Mouse (Mus musculus) CD4-positive, CD25-positive, alpha-beta regulatory T cell, adult 9 weeks (primary cell): ENCODE measurements around the gene Vmn1r95. TPM values are rescaled to one million over a fixed set of nuclear protein-coding genes. Genes with fewer than 3 reads are reported as not detected.

Experiments
- polyA plus RNA-seq: library from polyadenylated mRNA; unstranded; fragments of 100-300 nt; shearing (Covaris generic); gene quantifications from one replicate; pipeline ENCODE4 v1.2.1, GENCODE M21; 2017

The Vmn1r95 gene
- not detected for polyA plus RNA-seq

GRCm38 (mm10) chr7:20193410-20193809, at the start of gene Vmn1r95:
Vmn1r95 (plus strand) TSS chr7:20193710.

GRCm38 (mm10) chr7:20168277-20168676, 25.2 kb upstream of the Vmn1r95 start, which contains the start of gene Vmn1r94:
Vmn1r94 (minus strand) TSS chr7:20168377.

GRCm38 (mm10) chr7:20205507-20205906, 12.0 kb downstream of the Vmn1r95 start, which contains the start of gene Gm6164:
Gm6164 (minus strand) TSS chr7:20205607.

GRCm38 (mm10) chr7:20233728-20234127, 40.2 kb downstream of the Vmn1r95 start, which contains the start of gene Gm4498:
Gm4498 (minus strand) TSS chr7:20233828.

Other genes with a start within 250 kb of the Vmn1r95 start
- gene Igsf23, start 243.0 kb upstream of the Vmn1r95 start, polyA plus RNA-seq, result 35.0 TPM
- not detected for gene Ceacam20, start 228.3 kb upstream of the Vmn1r95 start, polyA plus RNA-seq
- gene Nlrp9b, start 202.2 kb upstream of the Vmn1r95 start, polyA plus RNA-seq, result not detected
- 0.10 TPM for gene Vmn1r91, start 94.0 kb upstream of the Vmn1r95 start, polyA plus RNA-seq
- not detected for gene Gm16442, start 71.1 kb upstream of the Vmn1r95 start, polyA plus RNA-seq
- gene Vmn1r93, start 54.6 kb upstream of the Vmn1r95 start, polyA plus RNA-seq, result not detected
- gene Vmn1r94, start 25.3 kb upstream of the Vmn1r95 start, polyA plus RNA-seq, result not detected
- gene Gm6164, start 11.9 kb downstream of the Vmn1r95 start, polyA plus RNA-seq, result not detected
- gene Gm4498, start 40.1 kb downstream of the Vmn1r95 start, polyA plus RNA-seq, result not detected
- gene Gm5890, start 69.1 kb downstream of the Vmn1r95 start, polyA plus RNA-seq, result not detected
- gene Gm4133, start 140.4 kb downstream of the Vmn1r95 start, polyA plus RNA-seq, result not detected
- gene Gm5728, start 181.7 kb downstream of the Vmn1r95 start, polyA plus RNA-seq, result not detected
- gene Vmn1r100, start 224.2 kb downstream of the Vmn1r95 start, polyA plus RNA-seq, result not detected
- gene Vmn1r101, start 248.9 kb downstream of the Vmn1r95 start, polyA plus RNA-seq, result not detected